In the genomic region with DNA sequence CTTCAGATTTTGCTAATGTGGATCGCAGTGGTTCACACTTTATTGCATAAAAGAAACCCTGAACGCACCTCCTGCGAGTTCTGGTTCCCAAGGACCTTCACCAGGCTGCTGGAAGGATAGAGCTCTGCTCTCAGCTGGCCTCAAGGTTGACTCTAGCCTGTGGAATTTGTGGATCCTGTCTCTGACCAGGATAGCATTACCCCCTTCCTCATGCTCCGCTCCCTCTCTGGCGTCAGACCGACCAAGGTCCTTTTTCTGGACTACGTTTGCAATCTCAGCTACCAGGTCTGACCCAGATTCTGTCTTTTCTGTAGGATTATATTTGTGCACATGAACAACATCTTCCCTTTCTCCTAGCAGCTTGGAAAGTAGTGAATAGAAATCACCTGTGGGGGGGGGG, we compare ENCODE assay signal across 12 mouse cellular contexts.
"Had no signal": no experiment of that assay in that cellular context is flagged by ENCODE, and none has a peak within 500 bp of the region (broad histone marks: within the 10 kb centered on the region; RNA-seq: fewer than 3 reads in every experiment).

No protein-coding gene starts in this region.

- H3K36me3 ChIP-seq: limb, embryonic 13.5 days; neural tube, embryonic 15.5 days had no signal

- H3K4me1 ChIP-seq: limb, embryonic 13.5 days had no signal

- H3K9me3 ChIP-seq: limb, embryonic 13.5 days; neural tube, embryonic 15.5 days had no signal

- H3K4me3 ChIP-seq: limb, embryonic 13.5 days; myocyte; neural tube, embryonic 15.5 days had no signal

- H3K9ac ChIP-seq: limb, embryonic 13.5 days; liver, embryonic 14.5 days; neural tube, embryonic 15.5 days had no signal

- H3K27me3 ChIP-seq: limb, embryonic 13.5 days; neural tube, embryonic 15.5 days had no signal

- H3K27ac ChIP-seq: limb, embryonic 13.5 days; liver, embryonic 14.5 days; neural tube, embryonic 15.5 days had no signal

- DNase-seq: kidney, postnatal 36 days; layer of hippocampus, adult 9-11 months; layer of hippocampus, postnatal 36 days; left cerebral cortex, postnatal 4 days; lung, adult 18-20 months; right cerebral cortex, adult 18-20 months; right cerebral cortex, postnatal 25 days; thymus, postnatal 36 days had no signal

- H3K4me2 ChIP-seq: limb, embryonic 13.5 days; neural tube, embryonic 15.5 days had no signal
